Mouse (Mus musculus): ENCODE measurements at regions not wholly inside any gene's neighbourhood (a gene's known extent, or its start where the extent isn't known, plus 50 kb on each side); places are given as distances from the start of the nearest gene placed in this dataset.

DNA sequence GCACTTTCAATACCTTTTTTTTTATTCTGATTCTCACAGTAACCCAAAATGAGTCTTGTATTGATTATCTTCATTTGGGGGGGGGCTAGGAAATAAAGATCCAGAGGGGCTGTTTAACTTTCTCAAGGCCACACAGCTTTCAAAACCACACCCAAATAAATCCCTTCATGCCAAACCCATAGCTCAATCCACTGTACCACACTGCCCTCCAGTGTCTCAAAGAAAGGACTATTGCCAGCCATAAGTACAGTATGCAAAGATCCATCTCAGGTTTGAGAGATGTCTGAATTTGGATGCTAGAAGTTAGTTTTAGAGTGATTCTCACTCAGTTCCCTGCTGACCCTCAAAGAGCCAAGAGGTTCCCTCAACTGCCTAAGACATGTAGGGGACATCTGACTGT is 120.1 kb upstream of the Gm26657 start:
- DNase-seq (ENCODE audit: low spot score) = no peak

DNA sequence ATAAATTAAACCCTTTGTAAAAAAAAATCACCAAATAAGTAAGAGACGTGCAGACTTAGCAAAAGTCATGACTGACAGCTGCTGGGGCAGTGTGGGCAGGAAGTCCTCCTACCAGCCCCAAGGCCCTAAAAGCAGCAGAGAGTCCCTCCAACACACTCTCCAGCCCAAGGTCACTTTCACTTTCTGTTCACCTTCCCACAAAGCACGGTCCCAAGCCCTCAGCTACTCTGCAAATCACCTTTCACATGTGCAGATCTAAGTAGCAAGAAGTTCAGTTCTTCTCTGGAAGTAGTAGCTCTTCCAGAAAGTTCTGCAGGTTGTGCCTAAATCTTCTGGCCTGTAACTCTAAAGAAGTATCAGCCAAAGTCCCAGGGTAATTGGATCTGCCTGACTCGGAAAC is 120.8 kb upstream of the Gm26657 start:
- DNase-seq (ENCODE audit: low spot score) = no peak

DNA sequence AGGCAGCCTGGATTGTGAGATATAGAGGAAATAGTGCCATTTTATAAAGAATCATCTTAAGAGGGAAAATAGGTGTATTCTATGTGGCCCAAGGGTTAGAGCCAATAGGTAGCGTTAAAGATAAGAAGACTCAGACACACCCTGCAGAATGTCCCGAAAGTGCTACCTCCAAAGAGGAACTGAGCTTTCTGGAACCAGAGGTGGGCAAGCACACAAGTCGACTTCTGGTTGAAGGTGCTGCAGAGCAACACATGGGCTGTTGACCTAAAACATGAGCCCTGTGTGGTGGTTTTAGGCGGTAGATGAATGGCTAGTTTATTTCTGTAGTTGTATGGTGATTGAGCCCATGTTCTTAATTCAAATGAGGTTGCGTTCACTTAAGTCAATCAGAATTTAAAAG is 121.4 kb upstream of the Gm26657 start:
- no peak for DNase-seq (ENCODE audit: low spot score)

DNA sequence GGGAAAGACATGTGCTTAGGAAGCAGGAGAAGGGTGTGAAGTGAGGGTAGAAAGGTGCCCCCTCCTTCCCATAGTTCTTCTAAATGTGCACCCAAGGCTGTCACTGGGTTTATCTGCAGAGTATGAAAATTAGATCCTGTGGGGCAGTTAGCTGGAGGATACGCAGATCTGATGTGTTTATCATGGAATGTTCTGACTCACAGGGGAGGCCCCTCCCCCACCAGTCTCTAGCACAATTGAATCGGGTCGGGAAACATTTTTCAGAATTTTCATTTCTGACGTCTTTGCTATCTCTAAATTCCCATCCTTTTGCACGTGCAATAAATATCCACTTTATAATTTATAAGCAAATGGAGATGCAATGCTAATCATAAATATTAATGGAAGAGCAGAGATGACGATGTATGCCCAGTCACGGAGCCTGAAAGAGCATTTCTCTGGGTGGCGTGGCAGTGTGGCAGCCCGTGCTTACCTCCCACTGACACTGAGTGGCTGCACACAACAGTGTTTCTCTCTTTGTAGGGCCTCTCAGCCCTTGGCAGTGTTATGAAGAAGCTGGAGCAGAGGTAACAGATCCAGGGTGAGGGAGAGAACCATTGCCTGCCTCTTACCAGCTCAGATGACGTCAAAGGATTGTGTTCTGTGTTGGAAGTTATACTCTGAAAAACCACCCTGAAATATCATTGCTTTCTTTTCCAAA is 122.1 kb upstream of the Gm26657 start:
- DNase-seq (ENCODE audit: low spot score) = no peak

DNA sequence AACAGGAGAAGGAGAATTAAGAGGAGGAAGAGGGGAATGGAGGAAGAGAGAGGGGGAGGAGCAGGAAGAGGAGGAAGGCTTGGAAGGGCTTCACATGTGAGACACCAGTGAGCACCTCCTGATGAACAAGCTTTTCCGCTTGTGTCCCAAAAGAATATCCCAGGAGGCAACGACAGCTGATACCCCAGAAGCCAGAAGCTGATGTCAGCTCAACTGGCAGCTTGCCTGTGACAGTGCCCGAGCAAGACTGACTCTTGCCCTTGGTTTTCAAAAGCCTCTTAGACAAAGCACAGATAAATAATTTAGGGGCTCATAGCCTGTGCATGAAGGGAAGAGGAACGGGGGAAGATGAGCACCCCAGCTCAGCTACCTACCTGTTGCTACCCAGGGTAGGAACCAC is 127.5 kb upstream of the Gm26657 start:
- no peak for DNase-seq (ENCODE audit: low spot score)

DNA sequence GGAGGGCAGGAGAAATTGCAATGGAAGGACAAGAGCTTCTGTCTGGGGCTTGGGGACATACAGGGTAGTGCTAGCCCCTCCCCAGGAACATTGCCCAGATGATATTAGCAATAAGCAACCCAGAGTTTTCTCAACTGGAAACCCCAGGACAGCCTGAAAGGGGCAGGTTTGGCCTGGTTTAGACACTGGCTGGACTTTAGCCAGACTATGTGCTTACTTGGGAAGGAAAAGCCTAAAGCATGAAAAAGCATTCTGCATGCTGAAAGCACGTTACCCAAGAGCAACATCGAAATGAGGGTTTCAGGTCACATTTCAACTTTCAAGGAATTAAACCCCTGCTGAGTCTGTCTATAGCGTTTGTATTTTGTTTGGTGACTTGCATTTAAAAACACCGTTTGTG is 128.1 kb upstream of the Gm26657 start:
- no peak for DNase-seq (ENCODE audit: low spot score)

DNA sequence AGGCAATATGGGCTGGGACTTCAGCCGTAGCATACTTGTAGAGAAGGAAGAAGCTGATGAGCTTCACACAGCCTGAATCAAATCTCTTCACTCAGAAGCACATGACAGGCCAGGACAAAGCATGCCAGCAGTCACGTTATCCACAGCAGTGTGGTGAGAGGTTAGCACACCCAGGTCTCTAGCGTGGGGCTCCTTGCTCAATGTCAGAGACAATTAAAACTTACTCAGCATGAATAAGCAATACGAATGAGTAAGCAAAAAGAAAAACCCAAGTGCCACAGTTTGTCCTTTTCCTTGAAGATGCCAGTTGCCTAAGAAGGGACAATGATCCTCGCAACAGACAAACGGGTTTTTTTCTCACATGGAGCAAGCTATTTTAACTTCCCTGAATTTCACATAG is 129.6 kb upstream of the Gm26657 start:
- no peak for DNase-seq (ENCODE audit: low spot score)

DNA sequence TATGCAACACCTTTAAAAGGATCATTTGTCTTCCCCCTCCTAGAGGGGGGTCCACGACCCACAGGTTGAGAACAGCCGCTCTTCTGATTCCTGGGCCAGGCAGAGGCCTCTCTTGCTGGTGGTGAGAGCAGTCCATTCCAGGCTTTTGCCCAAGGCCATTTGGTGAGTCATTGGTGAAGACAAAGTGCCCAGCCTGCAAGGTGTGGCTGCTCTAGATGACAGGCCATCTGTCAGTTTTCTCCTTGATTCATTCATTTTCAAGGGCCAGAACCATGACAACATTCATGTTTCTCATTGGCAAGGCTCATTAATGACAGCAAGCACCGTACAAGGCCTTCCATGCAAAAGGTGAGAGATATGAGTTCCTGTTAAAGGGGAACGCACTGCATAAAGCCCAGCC is 131.2 kb upstream of the Gm26657 start:
- no peak for DNase-seq (ENCODE audit: low spot score)

DNA sequence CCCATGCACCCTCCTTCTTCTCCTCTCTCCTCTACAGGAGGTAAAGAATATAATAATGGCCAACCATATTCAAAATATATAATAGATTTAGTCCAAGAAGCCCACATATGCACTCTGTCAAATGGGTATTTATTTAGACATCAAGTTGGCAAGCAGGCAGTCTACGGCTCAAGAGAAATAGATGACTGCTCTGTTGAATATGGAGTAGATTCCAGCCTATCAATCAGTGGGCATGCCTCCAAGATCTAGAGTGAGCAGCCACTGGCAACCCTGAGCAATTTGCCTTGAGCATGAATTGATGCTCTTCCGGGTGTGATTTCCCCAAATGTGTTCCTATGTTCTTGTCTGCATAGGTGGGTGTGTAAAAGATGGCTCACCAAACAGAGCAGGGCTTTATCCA is 141.5 kb upstream of the Gm26657 start:
- DNase-seq (ENCODE audit: low spot score) = no peak

DNA sequence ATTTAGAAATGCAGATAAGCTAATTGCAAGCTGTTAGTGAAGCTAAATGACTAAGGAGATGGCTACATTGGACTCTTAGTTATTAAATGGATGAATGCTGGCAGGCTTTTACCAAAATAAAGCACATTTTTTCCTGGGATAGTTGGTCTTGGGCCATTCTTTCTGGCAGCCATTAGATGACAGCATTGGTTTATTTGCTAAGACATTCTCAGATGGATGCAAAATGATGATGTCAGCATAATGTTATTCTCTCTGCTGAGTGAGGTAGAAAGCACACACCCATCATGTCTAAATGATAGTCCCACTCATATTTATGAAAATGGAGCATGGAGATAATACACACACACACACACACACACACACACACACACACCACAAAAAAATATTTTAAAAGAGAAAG is 141.9 kb upstream of the Gm26657 start:
- no peak for DNase-seq (ENCODE audit: low spot score)

DNA sequence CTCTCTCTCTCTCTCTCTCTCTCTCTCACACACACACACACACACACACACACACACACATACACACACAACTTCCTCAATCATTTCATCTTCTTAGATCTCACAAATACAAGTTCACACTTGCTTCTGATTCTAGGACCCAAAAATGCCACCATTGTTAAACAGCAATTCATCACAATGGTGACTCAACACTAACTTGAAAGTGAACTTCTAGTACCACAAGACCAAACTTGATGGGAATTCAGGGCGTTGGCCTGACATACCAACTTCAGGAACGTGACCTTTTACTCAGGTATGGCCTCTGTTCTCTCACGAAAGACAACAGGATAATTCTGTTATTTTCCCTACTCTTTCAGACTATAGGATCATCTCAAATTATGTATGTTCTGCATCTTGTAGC is 157.5 kb upstream of the Gm26657 start:
- no peak for DNase-seq (ENCODE audit: low spot score)

DNA sequence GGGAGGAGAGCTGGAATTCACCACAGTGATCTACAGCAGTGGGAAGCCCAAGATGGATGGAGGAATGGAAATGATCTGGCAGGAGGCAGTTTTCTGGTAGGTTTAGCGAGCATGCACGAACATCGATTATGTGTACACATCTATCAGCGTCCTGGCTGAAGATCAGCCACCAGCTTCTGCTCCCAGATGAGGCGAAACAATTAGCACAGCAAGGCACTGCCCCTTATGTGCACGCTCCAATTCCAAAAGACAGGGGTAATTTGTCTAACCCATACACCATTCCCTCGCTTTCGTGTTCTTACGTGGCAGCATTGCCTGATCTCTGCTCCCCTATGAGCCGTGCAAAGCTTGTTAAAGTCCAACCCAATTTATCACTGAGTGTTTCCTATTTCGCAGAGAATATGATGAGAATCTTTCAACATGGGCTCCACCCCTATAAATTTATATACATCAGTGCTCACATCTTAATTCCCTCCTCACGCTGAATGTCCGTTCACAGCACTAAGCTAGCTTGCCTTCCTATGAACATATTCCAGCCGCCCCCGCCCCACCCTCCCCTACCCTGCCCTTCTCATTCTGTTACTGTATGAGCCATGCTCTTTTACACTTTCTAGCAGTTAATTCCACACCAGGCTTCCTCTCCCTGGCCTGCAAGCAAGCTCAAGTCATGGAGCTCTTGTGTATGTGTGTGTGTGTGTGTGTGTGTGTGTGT is 162.9 kb upstream of the Gm26657 start:
- DNase-seq (ENCODE audit: low spot score) = no peak

DNA sequence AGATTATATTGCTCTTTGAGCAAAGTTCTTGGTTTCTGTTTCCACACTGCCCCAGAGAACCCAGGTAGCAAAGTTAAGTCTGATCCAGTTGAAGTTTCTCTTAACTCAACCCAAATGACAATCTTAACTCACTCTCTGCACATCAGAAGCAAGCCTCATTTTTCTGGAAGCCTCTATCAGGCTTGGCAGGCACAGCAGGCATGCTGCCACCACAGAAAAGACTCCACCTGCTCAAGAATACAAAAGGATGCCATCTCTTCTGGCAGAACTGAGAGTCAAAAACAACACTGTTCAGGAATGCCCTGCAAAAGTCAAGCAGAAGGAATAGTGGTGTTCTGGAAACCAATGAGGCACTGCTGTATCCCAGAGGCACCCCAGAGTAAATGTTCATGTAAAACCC is 187.7 kb upstream of the Gm26657 start:
- DNase-seq (ENCODE audit: low spot score) = no peak

DNA sequence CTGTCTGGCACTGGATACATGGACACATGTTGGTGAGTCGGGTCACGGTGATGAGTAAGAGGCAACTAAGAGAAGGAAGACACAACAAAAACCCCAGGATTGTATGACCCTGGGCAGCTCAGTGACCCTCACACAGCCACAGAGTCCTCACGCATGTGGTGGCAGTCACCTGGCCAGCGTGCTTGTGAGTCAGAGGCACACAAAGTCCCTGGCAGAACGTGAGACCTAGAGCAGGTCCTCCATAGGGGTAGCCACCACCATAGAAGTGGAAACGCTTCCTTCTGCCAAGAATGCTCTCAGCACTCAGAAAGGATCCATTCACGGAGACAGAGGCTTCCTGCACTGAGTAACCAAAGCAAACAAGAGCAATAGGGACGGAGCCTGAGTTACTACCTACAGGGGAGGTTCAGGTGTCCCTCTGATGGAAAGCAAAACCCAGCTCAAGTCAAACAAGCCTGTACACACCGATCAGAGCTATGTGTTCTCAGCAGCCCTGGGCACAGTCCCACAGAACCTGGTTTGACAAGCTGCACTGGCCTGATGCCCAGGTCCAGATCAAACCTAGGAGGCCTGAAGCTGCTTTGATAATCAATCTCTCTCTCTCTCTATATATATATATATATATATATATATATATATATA is 206.4 kb upstream of the Gm26657 start:
- no peak for DNase-seq (ENCODE audit: low spot score)

DNA sequence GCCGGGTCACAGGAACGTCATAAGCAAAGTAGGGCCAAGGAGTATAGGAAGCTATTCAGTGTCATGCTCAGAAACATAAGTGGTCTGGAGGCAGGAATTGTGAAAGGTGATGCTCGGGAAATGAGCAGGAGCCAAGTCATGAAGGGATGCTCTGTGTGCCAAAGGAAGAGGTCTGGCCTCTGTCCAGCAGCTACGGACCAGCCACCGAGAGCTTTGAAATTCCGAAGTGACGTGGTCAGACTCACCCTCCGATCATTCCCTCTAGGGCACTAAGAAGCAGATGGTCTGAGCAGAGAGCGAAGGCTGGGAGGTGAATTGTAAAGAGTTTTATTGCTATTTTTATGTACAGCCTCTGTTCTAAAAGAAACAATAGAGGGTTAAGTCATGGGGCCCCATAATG is 206.9 kb upstream of the Gm26657 start:
- DNase-seq (ENCODE audit: low spot score) = no peak

DNA sequence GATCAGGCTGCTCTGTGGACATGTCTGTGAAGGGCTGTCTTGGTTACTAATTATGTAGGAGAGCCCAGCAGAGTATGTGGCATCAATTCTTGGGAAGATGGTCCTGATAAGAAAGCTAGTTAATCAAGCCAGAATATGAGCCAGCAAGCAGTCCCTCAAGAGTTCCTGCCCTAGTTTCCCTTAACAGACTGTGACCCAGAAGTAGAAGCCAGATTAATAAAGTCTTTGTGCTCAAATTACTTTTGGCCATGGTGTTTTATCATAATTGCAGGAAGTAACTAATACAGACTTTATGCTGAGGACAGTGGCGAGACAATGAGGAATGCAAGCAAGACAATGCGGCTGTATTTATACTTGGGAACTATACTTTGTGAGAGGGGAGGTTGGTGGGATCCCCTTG is 211.3 kb upstream of the Gm26657 start:
- DNase-seq (ENCODE audit: low spot score) = no peak

DNA sequence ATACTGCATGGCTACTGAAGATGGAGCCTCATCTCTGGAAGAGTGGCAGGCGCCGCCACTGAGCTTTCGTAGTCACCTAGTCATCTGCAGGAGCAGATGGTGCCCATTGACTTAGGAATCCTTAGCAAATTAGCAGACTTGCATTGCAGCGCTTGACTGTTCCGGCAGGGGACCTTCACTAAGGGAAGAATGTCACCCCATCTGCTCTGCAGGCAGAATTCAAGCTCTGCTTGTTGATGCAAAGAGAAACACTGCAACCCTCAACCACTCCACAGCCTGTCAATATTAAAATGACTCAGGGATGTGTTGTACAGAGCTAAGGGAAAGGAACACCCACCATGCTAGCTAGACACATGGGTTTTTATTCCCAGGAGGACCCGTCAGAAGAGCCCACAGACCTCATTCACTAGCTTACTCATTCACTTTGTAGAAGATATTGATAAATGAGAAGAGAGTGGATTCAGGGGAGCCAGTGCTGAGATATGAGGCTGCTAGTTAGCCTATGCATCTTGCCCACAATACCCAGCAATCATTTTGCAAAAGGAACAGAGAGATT is 215.4 kb upstream of the Gm26657 start:
- DNase-seq (ENCODE audit: low spot score) = no peak

DNA sequence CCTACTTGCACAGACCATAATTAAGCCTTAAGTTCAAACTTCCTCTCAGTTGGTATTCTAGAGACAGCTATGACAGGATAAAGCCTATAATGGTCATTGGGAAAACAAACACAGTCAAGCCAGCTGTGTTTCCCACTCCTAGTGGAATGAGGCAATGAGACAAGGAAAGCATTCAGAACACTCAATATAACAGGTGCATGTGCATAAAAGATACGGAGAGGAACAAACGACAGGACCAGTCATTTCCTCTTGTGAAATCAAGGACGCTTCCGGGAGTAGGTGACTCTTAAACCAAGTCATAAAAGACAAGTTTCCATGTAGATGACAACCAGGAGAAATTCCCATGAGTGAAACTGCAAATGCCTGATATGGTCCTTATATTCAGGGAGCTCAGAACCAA is 232.1 kb upstream of the Gm26657 start:
- DNase-seq (ENCODE audit: low spot score) = no peak

DNA sequence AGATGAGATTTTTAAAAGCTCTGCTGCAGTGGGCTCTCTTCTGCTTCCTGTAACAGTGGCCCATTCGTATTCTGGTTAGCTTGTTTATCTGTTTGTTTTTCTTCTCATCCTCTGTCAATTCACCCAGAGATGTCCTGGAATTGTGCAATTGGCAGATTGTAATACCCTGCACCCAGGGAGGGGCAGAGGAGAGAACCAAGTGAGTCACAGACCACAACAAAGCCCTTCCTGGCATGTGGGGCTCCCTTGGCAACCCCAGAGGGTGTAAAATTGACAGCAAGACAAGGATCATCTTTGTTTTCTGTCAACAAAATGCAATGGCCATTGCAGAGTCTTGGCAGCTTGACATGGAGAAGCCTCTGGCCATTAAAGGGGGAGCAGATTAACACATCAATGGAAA is 233.1 kb upstream of the Gm26657 start:
- no peak for DNase-seq (ENCODE audit: low spot score)

DNA sequence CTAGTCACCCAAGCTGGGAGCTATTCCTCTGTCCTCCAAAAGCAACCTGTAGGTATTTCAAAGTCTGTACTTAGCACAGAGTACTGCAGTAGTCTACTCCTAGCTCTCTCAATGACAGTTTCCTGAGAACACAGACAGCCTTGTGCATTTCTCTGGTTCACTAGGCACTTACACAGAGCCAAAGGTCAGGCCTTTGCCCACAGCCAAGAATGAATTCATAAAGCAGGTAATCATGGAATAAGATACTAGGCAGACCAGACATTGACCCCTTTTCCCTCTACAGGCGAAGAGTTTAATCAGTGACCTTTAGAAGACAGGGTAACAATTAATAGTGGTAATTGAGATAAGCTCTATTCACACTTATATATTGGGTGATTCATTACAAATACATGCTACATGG is 233.8 kb upstream of the Gm26657 start:
- DNase-seq (ENCODE audit: low spot score) = no peak

DNA sequence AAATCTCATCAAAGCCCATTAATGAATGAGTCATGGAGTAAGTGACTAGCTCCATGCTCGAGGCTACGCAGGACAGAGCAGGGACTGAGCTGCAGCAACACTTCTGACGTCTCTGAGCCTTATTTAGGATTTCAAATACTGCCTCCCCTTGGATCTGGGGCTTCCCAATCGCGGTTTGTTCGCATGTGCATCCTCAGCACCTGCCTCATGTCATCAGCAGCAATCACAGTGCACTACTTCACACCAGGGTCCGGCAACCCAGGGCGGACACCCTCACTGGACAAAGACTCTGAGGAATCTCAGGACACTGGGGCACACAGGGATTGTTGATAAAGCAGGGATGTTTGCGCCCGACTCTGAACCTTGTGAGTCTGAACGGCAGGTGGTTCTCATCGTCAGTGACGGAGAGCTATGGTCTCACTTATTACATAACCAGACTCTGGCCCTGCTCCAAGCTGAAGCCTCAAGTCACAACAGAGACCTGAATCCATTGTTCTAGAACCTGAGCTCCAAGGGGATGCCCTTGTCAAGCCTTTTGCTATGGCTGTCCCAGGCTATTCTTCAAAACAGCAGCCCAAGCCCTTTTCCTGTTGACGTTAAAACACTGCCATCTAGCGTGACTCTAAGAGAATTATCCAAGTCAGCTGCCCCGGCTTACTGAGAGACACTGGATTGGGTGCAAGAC is 247.2 kb upstream of the Gm26657 start:
- peak; percentile 92 for DNase-seq (ENCODE audit: low spot score)

DNA sequence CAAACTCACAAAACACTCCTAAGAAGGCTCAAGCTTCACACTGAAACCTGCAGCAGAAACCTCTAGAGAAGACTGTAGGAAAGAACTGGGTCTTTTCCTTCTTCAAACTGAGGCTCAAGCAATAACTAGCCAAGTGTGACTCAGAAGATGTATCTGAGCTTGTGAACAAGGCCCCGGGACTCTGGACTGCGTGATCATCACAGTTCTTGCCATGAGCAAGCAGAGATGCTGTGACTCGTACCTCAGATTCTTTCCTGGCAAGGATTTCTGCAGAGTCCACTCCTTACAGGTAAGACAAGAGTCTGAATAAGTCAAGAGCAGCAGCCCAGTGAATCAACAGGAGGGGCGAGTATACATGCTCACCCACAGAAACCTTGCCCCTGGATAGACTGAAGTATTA is 250.5 kb upstream of the Gm26657 start:
- DNase-seq (ENCODE audit: low spot score) = no peak

DNA sequence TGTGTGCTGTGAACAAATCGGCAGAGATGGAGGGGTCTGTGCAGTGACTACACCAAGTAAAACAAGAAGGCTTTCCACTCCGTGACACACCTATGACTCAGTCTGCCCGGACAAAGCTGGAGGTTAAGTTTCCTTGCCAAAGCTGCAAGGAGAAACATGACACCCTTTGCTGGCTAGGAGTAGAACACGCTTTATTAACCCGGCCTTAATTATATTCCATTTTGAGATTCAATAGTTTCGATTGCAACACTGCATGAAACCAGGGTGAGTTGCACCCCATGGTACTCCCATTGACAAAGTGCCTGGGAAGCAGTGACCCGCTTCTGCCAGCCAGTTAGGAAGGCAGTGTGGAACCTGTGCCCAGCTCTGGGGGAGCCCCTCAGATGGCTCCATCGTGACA is 256.2 kb upstream of the Gm26657 start:
- DNase-seq (ENCODE audit: low spot score) = no peak
